Mouse (Mus musculus): ENCODE measurements around the gene Gm20721.

- TF ChIP-seq CTCF (conservative IDR thresholded peaks at IDR 0.05; ENCODE audit: low read length) (no peak), POU5F1 (IDR thresholded peaks at IDR 0.05; ENCODE audit: borderline replicate concordance, low read length) (no peak)
These were observed 60.5 kb downstream of the Gm20721 start for GRCm38 (mm10) chr2:174285921-174286470.

Data from E14TG2a.4 (cell line).